Mouse (Mus musculus) hindbrain, embryonic 10.5 days (tissue): Measurements from ENCODE around the gene Gdf7. TPM values are rescaled to one million over a fixed set of nuclear protein-coding genes. Genes with fewer than 3 reads are reported as not detected.

Experiments used
- DNase-seq: peaks from one replicate; pipeline ENCODE4 v3.0.0-alpha.2; 2017; ENCODE audit warnings: low spot score
- H3K27ac ChIP-seq: fragments of 300-500 bp; sonication (generic); 2 replicates; pipeline ENCODE4 v1.5.1; 2016; ENCODE audit warnings: mild to moderate bottlenecking, moderate library complexity
- H3K27me3 ChIP-seq: fragments of 300-500 bp; sonication (generic); 2 replicates; pipeline ENCODE4 v1.6.1; 2016; ENCODE audit warnings: mild to moderate bottlenecking; ENCODE audit not compliant: poor library complexity, insufficient read depth, severe bottlenecking
- H3K36me3 ChIP-seq: fragments of 300-500 bp; sonication (generic); 2 replicates; pipeline ENCODE4 v1.6.1; 2016; ENCODE audit warnings: mild to moderate bottlenecking, moderate library complexity
- H3K4me1 ChIP-seq: fragments of 300-500 bp; sonication (generic); replicated peaks from 2 replicates; pipeline ENCODE4 v1.6.1; 2016; ENCODE audit warnings: mild to moderate bottlenecking
- H3K4me3 ChIP-seq: fragments of 300-500 bp; sonication (generic); 2 replicates; pipeline ENCODE4 v1.5.1; 2016; ENCODE audit warnings: mild to moderate bottlenecking, moderate library complexity
- H3K9me3 ChIP-seq: fragments of 300-500 bp; sonication (generic); 2 replicates; pipeline ENCODE4 v1.6.1; 2016; ENCODE audit warnings: mild to moderate bottlenecking, moderate library complexity
- WGBS: fragments of 180-500 bp; shearing (Covaris S2); methylation state at CpG from one replicate; pipeline ENCODE4 v1.1.7; 2016; 5-methylcytosine and 5-hydroxymethylcytosine counted together
- polyA plus RNA-seq: library from polyadenylated mRNA; unstranded; fragments of >200 nt; fragmentation: Nextera tagmentation; extraction: Ambion mirVana; gene quantifications from 2 replicates; pipeline ENCODE4 v1.2.1, GENCODE M21; 2016

The Gdf7 gene
- polyA plus RNA-seq, 1 experiment from 2014 or later, result 1.9 TPM

GRCm38 (mm10) chr12:8275424-8275823 is 26.3 kb downstream of the Gdf7 start:
- WGBS, result 85% methylated on average over 4 of the region's 4 CpGs
- Histone ChIP-seq H3K4me3 (no peak overlapping the region), H3K27me3 (no peaks in the 10 kb centered on the region), H3K9me3 (no peaks in the 10 kb centered on the region), H3K36me3 (peaks cover 7% of the 10 kb centered on the region), H3K27ac (no peak overlapping the region), H3K4me1 (no peaks in the 10 kb centered on the region)
- no peak for DNase-seq

GRCm38 (mm10) chr12:8273471-8274171 is 28.1 kb downstream of the Gdf7 start:
- H3K27ac ChIP-seq, result no peak overlapping the region
- WGBS, result 93% methylated on average over 6 of the region's 6 CpGs
- no peak for DNase-seq
- H3K4me3 ChIP-seq, result no peak overlapping the region
- no peaks in the 10 kb centered on the region for H3K9me3 ChIP-seq
- no peaks in the 10 kb centered on the region for H3K4me1 ChIP-seq
- no peaks in the 10 kb centered on the region for H3K27me3 ChIP-seq
- H3K36me3 ChIP-seq, result peaks cover 10% of the 10 kb centered on the region; the same call in 1 of the 2 replicates

- Histone ChIP-seq H3K27me3 (no peaks in the 10 kb centered on the region), H3K36me3 (peaks cover 11% of the 10 kb centered on the region; the same call in 1 of the 2 replicates), H3K4me3 (no peak overlapping the region), H3K9me3 (no peaks in the 10 kb centered on the region), H3K27ac (no peak overlapping the region), H3K4me1 (no peaks in the 10 kb centered on the region)
- DNase-seq, result no peak
- 92% methylated on average over 2 of the region's 2 CpGs for WGBS
Measured at GRCm38 (mm10) chr12:8271405-8271804, 30.3 kb downstream of the Gdf7 start.

- no peak overlapping the region for H3K27ac ChIP-seq
- DNase-seq, result no peak
- H3K36me3 ChIP-seq, result peaks cover 11% of the 10 kb centered on the region; the same call in 1 of the 2 replicates
- H3K4me3 ChIP-seq, result no peak overlapping the region
- H3K9me3 ChIP-seq, result no peaks in the 10 kb centered on the region
- H3K27me3 ChIP-seq, result no peaks in the 10 kb centered on the region
- WGBS, result 94% methylated on average over 11 of the region's 11 CpGs
- no peaks in the 10 kb centered on the region for H3K4me1 ChIP-seq
Measured at GRCm38 (mm10) chr12:8269627-8270026, 32.1 kb downstream of the Gdf7 start.

- no peak overlapping the region for H3K27ac ChIP-seq
- peaks cover 11% of the 10 kb centered on the region; the same call in 1 of the 2 replicates for H3K36me3 ChIP-seq
- H3K4me1 ChIP-seq, result 0 out of 2 replicates have a peak, but pooled peaks cover 2% of the 10 kb centered on the region
- WGBS, result 94% methylated on average over 7 of the region's 7 CpGs
- H3K4me3 ChIP-seq, result no peak overlapping the region
- no peak for DNase-seq
- H3K9me3 ChIP-seq, result no peaks in the 10 kb centered on the region
- no peaks in the 10 kb centered on the region for H3K27me3 ChIP-seq
Measured at GRCm38 (mm10) chr12:8266311-8266710, 35.4 kb downstream of the Gdf7 start.

- Histone ChIP-seq H3K36me3 (0 out of 2 replicates have a peak, but pooled peaks cover 3% of the 10 kb centered on the region), H3K27ac (no peak overlapping the region), H3K4me1 (0 out of 2 replicates have a peak, but pooled peaks cover 2% of the 10 kb centered on the region), H3K27me3 (no peaks in the 10 kb centered on the region), H3K9me3 (no peaks in the 10 kb centered on the region), H3K4me3 (no peak overlapping the region)
- 88% methylated on average over 2 of the region's 2 CpGs for WGBS
- DNase-seq, result no peak
Measured at GRCm38 (mm10) chr12:8260297-8260696, 41.5 kb downstream of the Gdf7 start.

Other genes with a start within 250 kb of the Gdf7 start
- 62.1 and 66.5 TPM in 2 replicates for gene Ldah, start 93.8 kb downstream of the Gdf7 start, polyA plus RNA-seq
- gene Hs1bp3, start 11.5 kb upstream of the Gdf7 start, polyA plus RNA-seq, result 14.2 and 16.7 TPM in 2 replicates
- gene Rhob, start 198.1 kb upstream of the Gdf7 start, polyA plus RNA-seq, result 31.5 and 54.8 TPM in 2 replicates